Mouse (Mus musculus) MEL (cell line): ENCODE results near the gene Slco2b1.

Source experiments
- MXI1 ChIP-seq: IDR thresholded peaks from 2 replicates; pipeline ENCODE4 v1.6.1; 2011; ENCODE audit warnings: mild to moderate bottlenecking, low read depth, low read length, improper control_type of control experiment
- MYB ChIP-seq: IDR thresholded peaks from 2 replicates; pipeline ENCODE4 v1.6.1; 2011; ENCODE audit warnings: mild to moderate bottlenecking, low read depth, low read length, improper control_type of control experiment
- RCOR1 ChIP-seq: IDR thresholded peaks from 2 replicates; pipeline ENCODE4 v1.6.1; 2012; ENCODE audit warnings: low read depth, mild to moderate bottlenecking, inconsistent platforms, low read length, improper control_type of control experiment

DNA sequence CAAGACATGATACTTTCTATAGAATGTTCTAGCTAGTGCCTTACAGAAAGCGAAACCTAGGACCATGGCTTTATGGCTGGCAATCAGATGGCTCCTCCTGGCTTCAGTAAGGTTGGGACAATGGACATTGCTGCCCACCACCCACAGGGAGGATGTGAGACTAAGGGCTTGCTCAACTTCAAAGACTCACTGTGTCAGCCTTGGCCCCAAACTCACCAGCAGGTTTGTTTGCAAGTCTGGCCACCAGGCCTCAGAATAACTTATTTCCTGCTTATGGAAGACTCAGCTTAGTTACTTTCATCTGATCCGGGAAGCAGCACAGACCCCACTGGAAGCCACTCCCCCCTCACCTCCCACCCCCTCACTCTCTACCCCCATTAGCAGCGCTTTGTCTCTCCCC lies 12.0 kb downstream of the Slco2b1 start:
- no peak for TF ChIP-seq MYB
- TF ChIP-seq RCOR1 = no peak
- no peak for TF ChIP-seq MXI1
